ENCODE assay signal across 16 mouse cellular contexts in the genomic region with DNA sequence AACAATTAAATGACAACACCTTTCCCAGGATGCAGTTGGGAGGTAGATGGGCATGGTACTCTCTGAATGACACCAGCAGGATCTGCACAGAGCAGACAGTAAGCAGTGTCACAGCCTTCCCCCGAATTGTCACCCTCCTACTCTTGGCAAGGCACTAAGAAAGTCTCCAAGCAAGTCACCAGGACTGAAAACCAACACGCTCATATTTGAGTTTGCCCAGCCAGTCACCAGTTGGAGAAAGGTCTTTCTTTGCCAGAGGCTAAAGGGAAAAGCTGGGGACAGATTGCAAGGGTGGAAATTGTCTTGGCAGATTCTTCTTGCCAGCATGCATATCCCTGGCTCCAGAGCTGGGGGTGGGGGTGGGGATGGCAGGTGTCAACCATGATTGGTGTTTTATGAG. TPM values are rescaled to one million over a fixed set of nuclear protein-coding genes. Genes with fewer than 3 reads are reported as not detected.
"Had no signal": no experiment of that assay in that cellular context is flagged by ENCODE, and none has a peak within 500 bp of the region (broad histone marks: within the 10 kb centered on the region; RNA-seq: fewer than 3 reads in every experiment).

No protein-coding gene starts in this region.

- DNase-seq: kidney, postnatal 14 days; layer of hippocampus, postnatal 36 days; lung, embryonic 14.5 days; lung, postnatal 10 days; lung, postnatal 4 days; retina, postnatal 1 day; right cerebral cortex, postnatal 4 days; spleen, adult 18-20 months; thymus, adult 18-20 months; thymus, postnatal 14 days had no signal

- H3K27ac ChIP-seq: kidney, embryonic 15.5 days; limb, embryonic 13.5 days; liver, embryonic 12.5 days; midbrain, embryonic 15.5 days; neural tube, embryonic 13.5 days had no signal

- H3K4me3 ChIP-seq: kidney, embryonic 15.5 days; limb, embryonic 13.5 days; liver, embryonic 12.5 days; midbrain, embryonic 15.5 days; neural tube, embryonic 13.5 days had no signal

RNA-seq across cellular contexts. Expression of gene Gldc, which starts 11.0 kb away (rescaled TPM):
- total RNA-seq: megakaryocyte, adult 5-6 weeks had no signal
